Mouse (Mus musculus) bone marrow macrophage, adult 2 months (primary cell): Measurements from ENCODE around the gene Cdyl.

Experiments used
- CTCF ChIP-seq: IDR thresholded peaks from 2 replicates; pipeline ENCODE4 v1.5.1; 2012; ENCODE audit warnings: low read depth, mild to moderate bottlenecking, low read length, moderate library complexity
- POLR2A ChIP-seq: IDR thresholded peaks from 2 replicates; pipeline ENCODE4 v1.6.1; 2012; ENCODE audit warnings: mild to moderate bottlenecking, low read depth, low read length, borderline replicate concordance

DNA sequence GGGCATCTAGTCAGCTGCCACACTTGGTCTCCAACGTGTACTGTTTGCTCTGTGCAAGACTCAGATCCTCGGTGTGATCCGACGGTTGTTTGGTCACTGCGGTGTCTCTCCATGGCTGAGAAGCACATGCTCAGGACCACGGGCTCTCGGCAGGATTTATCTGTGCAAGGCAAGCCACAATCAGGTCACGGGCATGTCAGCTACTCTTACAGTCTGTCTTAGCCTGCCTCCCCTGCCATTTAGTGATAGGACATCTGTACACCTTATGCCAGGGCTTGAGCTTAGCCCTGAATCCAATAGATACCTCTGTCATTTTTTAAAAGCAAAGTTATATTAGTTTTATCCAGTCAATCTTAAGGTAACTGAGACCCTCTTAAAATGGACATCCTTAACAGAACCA, 211.0 kb downstream of the Cdyl start:
- TF ChIP-seq POLR2A (no peak), CTCF (no peak)
